Mouse (Mus musculus) kidney, embryonic 16.5 days (tissue): ENCODE data around the gene Wdr5b. TPM values are rescaled to one million over a fixed set of nuclear protein-coding genes. Genes with fewer than 3 reads are reported as not detected.
"Not testable (repeated sequence)": the region's sequence is repeated elsewhere in the genome, so short reads cannot be mapped to it uniquely, and the experiment has no call there.

Experiments
- ATAC-seq: fragments of 200-750 bp; cut with Nextera tagmentation; 2 replicates; pipeline ENCODE4 v1.8.0; 2017; ENCODE audit warnings: moderate TSS enrichment; ENCODE audit not compliant: low FRiP score, low TSS enrichment
- H3K27ac ChIP-seq: fragments of 300-500 bp; sonication (generic); 2 replicates; pipeline ENCODE4 v1.5.1; 2014; ENCODE audit warnings: low read length
- H3K27me3 ChIP-seq: fragments of 300-500 bp; sonication (generic); 2 replicates; pipeline ENCODE4 v1.6.1; 2014; ENCODE audit warnings: low read length, control low read depth, mixed read lengths; ENCODE audit not compliant: insufficient read depth
- H3K36me3 ChIP-seq: fragments of 300-500 bp; sonication (generic); 2 replicates; pipeline ENCODE4 v1.6.1; 2014; ENCODE audit warnings: low read length, control low read depth, mixed read lengths; ENCODE audit not compliant: insufficient read depth
- H3K4me1 ChIP-seq: fragments of 300-500 bp; sonication (generic); 2 replicates; pipeline ENCODE4 v1.6.1; 2014; ENCODE audit warnings: low read length, control low read depth, mixed read lengths; ENCODE audit not compliant: insufficient read depth
- H3K4me2 ChIP-seq: fragments of 300-500 bp; sonication (generic); replicated peaks from 2 replicates; pipeline ENCODE4 v1.6.1; 2014; ENCODE audit warnings: low read depth, low read length
- H3K4me3 ChIP-seq: fragments of 300-500 bp; sonication (generic); 2 replicates; pipeline ENCODE4 v1.5.1; 2014; ENCODE audit warnings: mild to moderate bottlenecking, low read length
- H3K9ac ChIP-seq: fragments of 300-500 bp; sonication (generic); replicated peaks from 2 replicates; pipeline ENCODE4 v1.6.1; 2014; ENCODE audit warnings: low read length
- H3K9me3 ChIP-seq: fragments of 300-500 bp; sonication (generic); 2 replicates; pipeline ENCODE4 v1.6.1; 2016; ENCODE audit warnings: low read length, control low read depth
- WGBS: fragments of 180-500 bp; shearing (Covaris S2); extraction: QIAGEN DNeasy Blood & Tissue Kit; methylation state at CpG from one replicate; pipeline ENCODE4 v1.1.7; 2014; 5-methylcytosine and 5-hydroxymethylcytosine counted together
- polyA plus RNA-seq: library from polyadenylated mRNA; unstranded; fragments of >200 nt; fragmentation: Nextera tagmentation; extraction: Ambion mirVana; gene quantifications from 2 replicates; pipeline ENCODE4 v1.2.1, GENCODE M21; 2015

Gene Wdr5b
- polyA plus RNA-seq, 1 experiment from 2014 or later = 9.3 TPM

DNA sequence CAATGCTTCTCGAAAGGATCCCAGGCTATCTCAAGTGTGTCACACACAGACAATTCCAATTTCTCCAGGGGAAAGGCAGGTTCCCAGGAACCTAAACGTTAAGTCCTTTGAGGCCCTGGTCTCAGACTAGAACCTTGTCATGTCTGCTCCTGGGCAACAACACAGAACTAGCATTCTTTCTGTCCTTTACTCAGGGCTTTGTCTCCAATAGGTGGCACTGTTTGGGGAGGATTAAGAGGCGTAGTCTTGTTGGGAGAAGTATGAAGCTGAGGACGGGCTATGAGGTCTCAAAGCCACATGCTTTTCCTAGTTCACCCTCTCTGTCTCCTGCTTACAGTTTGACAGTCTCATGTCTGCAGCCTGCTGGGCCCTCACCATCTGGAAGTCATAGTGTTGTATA, 6.5 kb downstream of the Wdr5b start:
- Histone ChIP-seq H3K27me3 (no peaks in the 10 kb centered on the region), H3K9me3 (no peaks in the 10 kb centered on the region), H3K9ac (no peak overlapping the region), H3K27ac (no peak overlapping the region), H3K4me2 (no peak overlapping the region), H3K4me1 (peaks cover 2% of the 10 kb centered on the region; the same call in 1 of the 2 replicates), H3K4me3 (no peak overlapping the region), H3K36me3 (peaks cover 72% of the 10 kb centered on the region)
- WGBS = 88% methylated on average over 4 of the region's 4 CpGs
- ATAC-seq = no peak

DNA sequence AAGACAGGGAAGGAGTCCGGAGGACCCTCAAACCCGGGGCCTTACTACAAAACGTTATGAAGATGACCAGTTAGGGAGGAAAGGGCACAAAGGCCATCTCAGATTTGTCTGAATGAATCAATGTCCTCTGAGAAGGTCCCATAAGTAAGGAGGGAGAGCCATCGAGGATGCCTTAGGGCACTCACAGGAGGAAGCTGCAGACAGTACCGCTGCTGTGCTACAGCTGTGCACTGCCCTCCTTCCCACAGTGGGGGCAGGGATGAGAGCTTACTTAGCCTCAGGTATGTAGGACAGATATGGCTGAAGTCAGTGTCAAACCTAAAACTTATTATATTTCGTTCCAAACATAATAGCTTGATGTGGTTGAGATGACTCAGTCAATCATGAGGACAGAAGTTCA, 10.5 kb downstream of the Wdr5b start:
- Histone ChIP-seq H3K4me1 (no peaks in the 10 kb centered on the region), H3K9me3 (no peaks in the 10 kb centered on the region), H3K9ac (no peak overlapping the region), H3K4me3 (no peak overlapping the region), H3K27me3 (no peaks in the 10 kb centered on the region), H3K36me3 (peaks cover 50% of the 10 kb centered on the region), H3K27ac (no peak overlapping the region), H3K4me2 (no peak overlapping the region)
- ATAC-seq = no peak
- 87% methylated on average over 6 of the region's 6 CpGs for WGBS

DNA sequence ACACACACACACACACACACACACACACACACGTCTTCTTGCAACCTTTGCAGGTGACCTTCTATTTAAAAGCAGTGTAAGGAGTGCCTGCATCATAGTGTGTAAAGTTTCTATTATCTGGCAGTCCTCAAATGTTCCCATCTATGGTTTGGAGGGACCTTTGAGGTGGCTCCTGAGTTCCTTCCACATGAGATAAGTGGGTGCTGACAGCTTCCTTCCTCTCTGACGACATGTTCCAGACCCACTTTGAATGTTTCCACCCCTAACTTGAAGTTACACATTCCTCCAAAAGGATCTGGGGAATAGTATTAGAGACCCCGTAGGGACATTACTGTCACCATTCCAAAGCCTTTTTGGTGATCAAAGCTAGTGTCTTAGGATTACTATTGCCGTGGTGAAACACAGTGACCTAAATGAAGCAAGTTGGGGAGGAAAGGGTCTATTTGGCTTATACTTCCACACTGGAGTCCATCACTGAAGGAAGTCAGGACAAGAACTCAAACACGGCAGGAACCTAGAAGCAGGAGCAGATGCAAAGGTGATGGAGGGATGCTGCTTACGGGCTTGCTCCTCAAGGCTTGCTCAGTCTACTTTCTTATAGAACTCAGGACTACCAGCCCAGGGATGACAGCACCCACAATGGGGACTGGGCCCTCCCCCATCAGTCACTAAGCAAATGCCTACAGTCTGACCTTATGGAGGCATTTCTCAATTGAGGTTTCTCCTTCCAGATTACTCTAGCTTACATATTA, 12.7 kb downstream of the Wdr5b start:
- Histone ChIP-seq H3K36me3 (peaks cover 36% of the 10 kb centered on the region), H3K9ac (no peak overlapping the region), H3K27me3 (no peaks in the 10 kb centered on the region), H3K9me3 (no peaks in the 10 kb centered on the region), H3K4me3 (no peak overlapping the region), H3K4me2 (no peak overlapping the region), H3K4me1 (no peaks in the 10 kb centered on the region), H3K27ac (no peak overlapping the region)
- no peak for ATAC-seq
- WGBS = 84% methylated on average over 6 of the region's 6 CpGs

DNA sequence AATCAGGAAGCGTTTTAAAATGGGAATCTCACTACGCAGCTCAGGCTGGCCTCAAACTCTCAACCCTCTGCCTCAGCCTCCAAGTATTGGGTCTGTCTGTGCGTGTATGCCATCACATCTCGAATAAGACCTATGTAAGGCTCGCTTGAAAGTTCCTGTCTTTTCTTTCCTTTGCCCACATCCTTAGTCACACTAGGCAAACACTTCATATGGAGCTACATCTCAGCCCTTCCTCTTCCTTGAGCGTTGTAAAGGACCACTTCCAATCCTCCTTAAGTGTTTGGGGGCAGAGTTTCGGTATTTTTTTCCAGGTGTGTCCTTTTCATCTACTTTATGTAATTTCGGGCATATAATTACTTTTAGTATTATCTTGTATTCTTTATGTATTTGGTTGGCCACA, 13.9 kb downstream of the Wdr5b start:
- H3K27me3 ChIP-seq = no peaks in the 10 kb centered on the region
- H3K27ac ChIP-seq = no peak overlapping the region
- H3K4me2 ChIP-seq = no peak overlapping the region
- H3K9ac ChIP-seq = no peak overlapping the region
- H3K9me3 ChIP-seq = no peaks in the 10 kb centered on the region
- ATAC-seq = no peak
- no peak overlapping the region for H3K4me3 ChIP-seq
- H3K36me3 ChIP-seq = peaks cover 25% of the 10 kb centered on the region
- 91% methylated on average over 8 of the region's 8 CpGs for WGBS
- no peaks in the 10 kb centered on the region for H3K4me1 ChIP-seq

- 92% methylated on average over 11 of the region's 11 CpGs for WGBS
- no peaks in the 10 kb centered on the region for H3K27me3 ChIP-seq
- H3K4me1 ChIP-seq = no peaks in the 10 kb centered on the region
- no peak overlapping the region for H3K9ac ChIP-seq
- H3K36me3 ChIP-seq = peaks cover 17% of the 10 kb centered on the region
- H3K9me3 ChIP-seq = no peaks in the 10 kb centered on the region
- H3K27ac ChIP-seq = no peak overlapping the region
- no peak overlapping the region for H3K4me2 ChIP-seq
- H3K4me3 ChIP-seq = no peak overlapping the region
- no peak for ATAC-seq
Measured at GRCm38 (mm10) chr16:36056416-36056815, 15.4 kb downstream of the Wdr5b start.

GRCm38 (mm10) chr16:36057933-36058475, 17.0 kb downstream of the Wdr5b start:
- 65% methylated on average over 8 of the region's 8 CpGs for WGBS
- Histone ChIP-seq H3K9me3 (no peaks in the 10 kb centered on the region), H3K9ac (no peak overlapping the region), H3K4me1 (no peaks in the 10 kb centered on the region), H3K4me2 (no peak overlapping the region), H3K36me3 (peaks cover 9% of the 10 kb centered on the region; the same call in 1 of the 2 replicates), H3K4me3 (no peak overlapping the region), H3K27ac (no peak overlapping the region), H3K27me3 (no peaks in the 10 kb centered on the region)
- ATAC-seq = no peak

- not testable (repeated sequence) for H3K4me1 ChIP-seq, H3K9ac ChIP-seq, H3K36me3 ChIP-seq, H3K27ac ChIP-seq, H3K4me2 ChIP-seq, ATAC-seq, H3K4me3 ChIP-seq, H3K9me3 ChIP-seq, H3K27me3 ChIP-seq
- 88% methylated on average over 1 of the region's 1 CpGs for WGBS
Measured at GRCm38 (mm10) chr16:36062534-36062933, 21.5 kb downstream of the Wdr5b start.

- 83% methylated on average over 2 of the region's 2 CpGs for WGBS
Measured at GRCm38 (mm10) chr16:36063315-36063714, 22.3 kb downstream of the Wdr5b start.

DNA sequence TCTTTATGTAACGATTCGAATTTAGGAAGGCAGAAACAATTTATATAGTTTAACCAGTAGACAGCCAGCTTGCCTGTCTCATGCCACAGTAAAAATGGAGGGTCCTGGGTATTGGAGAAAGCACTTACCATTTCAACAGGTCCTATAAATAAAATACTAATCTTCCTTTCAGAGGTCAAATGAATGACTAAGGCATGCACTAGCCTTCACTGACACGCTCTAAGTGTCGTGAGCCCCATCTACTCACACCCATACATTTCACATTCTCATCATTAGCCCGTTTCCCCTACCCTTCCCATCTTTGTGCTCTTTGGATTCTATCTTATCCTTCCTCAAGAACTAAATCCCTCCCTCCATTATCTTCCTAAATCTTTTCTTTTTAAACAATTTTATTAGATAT, 23.9 kb downstream of the Wdr5b start:
- ATAC-seq = no peak
- WGBS = 82% methylated on average over 5 of the region's 5 CpGs
- Histone ChIP-seq H3K4me2 (no peak overlapping the region), H3K9ac (no peak overlapping the region), H3K4me3 (no peak overlapping the region), H3K9me3 (no peaks in the 10 kb centered on the region), H3K27ac (no peak overlapping the region), H3K27me3 (no peaks in the 10 kb centered on the region), H3K4me1 (peaks cover 23% of the 10 kb centered on the region), H3K36me3 (peaks cover 6% of the 10 kb centered on the region; the same call in 1 of the 2 replicates)

More at GRCm38 (mm10) chr16:36063315-36063714, 22.3 kb downstream of the Wdr5b start:
- H3K9ac ChIP-seq = no peak overlapping the region
- peaks cover 11% of the 10 kb centered on the region; the same call in 1 of the 2 replicates for H3K4me1 ChIP-seq
- ATAC-seq = no peak
- H3K36me3 ChIP-seq = peaks cover 6% of the 10 kb centered on the region; the same call in 1 of the 2 replicates
- H3K27ac ChIP-seq = no peak overlapping the region
- H3K27me3 ChIP-seq = no peaks in the 10 kb centered on the region
- H3K4me2 ChIP-seq = no peak overlapping the region
- no peaks in the 10 kb centered on the region for H3K9me3 ChIP-seq
- H3K4me3 ChIP-seq = no peak overlapping the region

DNA sequence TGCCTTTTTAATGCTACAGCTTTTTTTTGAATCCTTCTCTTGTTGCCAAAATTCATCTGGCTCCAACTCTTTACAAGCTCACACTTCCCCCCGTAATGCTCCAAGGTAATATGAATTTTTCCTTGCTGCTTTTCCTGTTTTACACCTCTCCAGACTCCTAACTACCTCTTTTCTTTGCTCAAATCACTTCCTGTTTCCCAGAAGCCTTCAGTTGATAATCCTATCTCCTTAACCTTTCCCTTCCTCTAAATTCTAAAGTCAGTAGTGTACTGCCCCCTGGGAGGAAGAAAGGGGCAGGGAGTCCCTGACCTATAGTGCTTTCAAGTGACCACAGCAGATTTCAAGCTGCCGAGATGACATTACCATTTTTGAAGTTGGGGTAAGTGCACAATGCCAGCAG, 26.7 kb downstream of the Wdr5b start:
- no peak for ATAC-seq
- no peak overlapping the region for H3K4me3 ChIP-seq

More for the DNA sequence above, 26.7 kb downstream of the Wdr5b start:
- Histone ChIP-seq H3K27me3 (no peaks in the 10 kb centered on the region), H3K9me3 (no peaks in the 10 kb centered on the region), H3K27ac (no peak overlapping the region), H3K4me1 (peaks cover 29% of the 10 kb centered on the region), H3K9ac (no peak overlapping the region), H3K4me2 (no peak overlapping the region), H3K36me3 (peaks cover 3% of the 10 kb centered on the region; the same call in 1 of the 2 replicates)
- WGBS = 59% methylated on average over 2 of the region's 2 CpGs
